8 mouse cellular contexts compared by ENCODE assay signal in genomic region chr17:32891239-32892180, GRCm38 (mm10). TPM values are rescaled to one million over a fixed set of nuclear protein-coding genes. Genes with fewer than 3 reads are reported as not detected.
DNase-seq lines count a peak whose midpoint lies in the region; ATAC-seq and TF ChIP-seq lines count a peak whose summit lies in the region.

Gene Zfp870, minus strand, starts transcription at chr17:32891642.

- TF ChIP-seq CTCF in kidney, postnatal 0 days (IDR thresholded peaks at IDR 0.05; ENCODE audit: low read depth) = peak; percentile 62

- H3K4me3 ChIP-seq in heart, embryonic 12.5 days = peak within 1 kb of the TSS; percentile 80
- H3K4me3 ChIP-seq in kidney, postnatal 0 days (replicated peaks; ENCODE audit: low read depth, low read length) = peak within 1 kb of the TSS; percentile 75
- H3K4me3 ChIP-seq in liver, embryonic 11.5 days (ENCODE audit: low read depth, low read length) = peak within 1 kb of the TSS; percentile 85
- H3K4me3 ChIP-seq in stomach, embryonic 14.5 days (ENCODE audit: low read depth, low read length) = peak within 1 kb of the TSS; percentile 42

- H3K9ac ChIP-seq in heart, embryonic 12.5 days = peak within 1 kb of the TSS; percentile 87
- peak within 1 kb of the TSS; percentile 86 for H3K9ac ChIP-seq in kidney, postnatal 0 days (ENCODE audit: low read depth, low read length)
- H3K9ac ChIP-seq in liver, embryonic 11.5 days (ENCODE audit: low read depth, low read length) = peak within 1 kb of the TSS; percentile 86
- peak within 1 kb of the TSS; percentile 39 for H3K9ac ChIP-seq in stomach, embryonic 14.5 days (replicated peaks; ENCODE audit: low read depth, low read length)

- peak; percentile 94 for ATAC-seq in erythroid progenitor cell, adult 5-6 weeks (replicated peaks; ENCODE audit: low FRiP score, poor library complexity, severe bottlenecking)
- peak; percentile 98 for ATAC-seq in heart, embryonic 12.5 days (ENCODE audit: insufficient number of reproducible peaks, low FRiP score)
- ATAC-seq in kidney, postnatal 0 days (replicated peaks; ENCODE audit: low FRiP score, low read depth) = peak; percentile 97
- peak; percentile 96 for ATAC-seq in liver, embryonic 11.5 days (replicated peaks; ENCODE audit: low FRiP score)
- ATAC-seq in stomach, embryonic 14.5 days (ENCODE audit: insufficient number of reproducible peaks, insufficient read depth, low FRiP score, low read depth) = peak; percentile 98

- H3K27ac ChIP-seq in heart, embryonic 12.5 days (ENCODE audit: poor library complexity, severe bottlenecking) = peak within 1 kb of the TSS; percentile 81
- H3K27ac ChIP-seq in kidney, postnatal 0 days = peak within 1 kb of the TSS; percentile 89
- H3K27ac ChIP-seq in liver, embryonic 11.5 days (ENCODE audit: low read depth, low read length) = peak within 1 kb of the TSS; percentile 43; the same call in 1 of the 2 replicates
- peak within 1 kb of the TSS; percentile 29; the same call in 1 of the 2 replicates for H3K27ac ChIP-seq in stomach, embryonic 14.5 days (ENCODE audit: low read length)

- H3K9me3 ChIP-seq in heart, embryonic 12.5 days (replicated peaks) = no peaks in the 10 kb centered on the region
- no peaks in the 10 kb centered on the region for H3K9me3 ChIP-seq in kidney, postnatal 0 days (replicated peaks; ENCODE audit: low read length)
- no peaks in the 10 kb centered on the region for H3K9me3 ChIP-seq in liver, embryonic 11.5 days (ENCODE audit: control insufficient read depth, low read length)
- H3K9me3 ChIP-seq in stomach, embryonic 14.5 days (ENCODE audit: control insufficient read depth, low read depth, low read length) = no peaks in the 10 kb centered on the region

- 13% methylated on average over 33 of the region's 33 CpGs for WGBS in heart, embryonic 12.5 days
- WGBS in kidney, postnatal 0 days = 13% methylated on average over 32 of the region's 33 CpGs
- 14% methylated on average over 33 of the region's 33 CpGs for WGBS in liver, embryonic 11.5 days
- WGBS in stomach, embryonic 14.5 days = 12% methylated on average over 33 of the region's 33 CpGs

- H3K36me3 ChIP-seq in heart, embryonic 12.5 days = no peaks in the 10 kb centered on the region
- no peaks in the 10 kb centered on the region for H3K36me3 ChIP-seq in kidney, postnatal 0 days (ENCODE audit: insufficient read depth, low read length)
- no peaks in the 10 kb centered on the region for H3K36me3 ChIP-seq in liver, embryonic 11.5 days (ENCODE audit: control insufficient read depth, insufficient read depth, low read length)
- no peaks in the 10 kb centered on the region for H3K36me3 ChIP-seq in stomach, embryonic 14.5 days (ENCODE audit: control insufficient read depth, insufficient read depth, low read length)

- peak within 1 kb of the TSS; percentile 88 for H3K4me2 ChIP-seq in heart, embryonic 12.5 days
- peak within 1 kb of the TSS; percentile 76 for H3K4me2 ChIP-seq in kidney, postnatal 0 days (ENCODE audit: low read length)
- H3K4me2 ChIP-seq in liver, embryonic 11.5 days = peak within 1 kb of the TSS; percentile 83
- H3K4me2 ChIP-seq in stomach, embryonic 14.5 days (replicated peaks; ENCODE audit: low read depth, low read length) = peak within 1 kb of the TSS; percentile 56

- peaks cover 13% of the 10 kb centered on the region for H3K4me1 ChIP-seq in heart, embryonic 12.5 days (replicated peaks)
- peaks cover 6% of the 10 kb centered on the region for H3K4me1 ChIP-seq in kidney, postnatal 0 days (replicated peaks; ENCODE audit: insufficient read depth, low read length)
- peaks cover 9% of the 10 kb centered on the region for H3K4me1 ChIP-seq in liver, embryonic 11.5 days (replicated peaks; ENCODE audit: control insufficient read depth, insufficient read depth, low read length)
- peaks cover 6% of the 10 kb centered on the region; the same call in 1 of the 2 replicates for H3K4me1 ChIP-seq in stomach, embryonic 14.5 days (ENCODE audit: control insufficient read depth, insufficient read depth, low read length)

- DNase-seq in B cell, adult 2 months = peak; percentile 83 to 84
- DNase-seq in brain, embryonic 18.5 days (ENCODE audit: low read depth, low spot score) = peak; percentile 86
- peak; percentile 97 for DNase-seq in kidney, postnatal 0 days (ENCODE audit: low spot score)
- peak; percentile 80 for DNase-seq in liver, embryonic 11.5 days (ENCODE audit: low spot score)
- DNase-seq in naive thymus-derived CD4-positive, alpha-beta T cell, adult 2 months (ENCODE audit: low read depth) = peak; percentile 79

- no peaks in the 10 kb centered on the region for H3K27me3 ChIP-seq in heart, embryonic 12.5 days (replicated peaks)
- no peaks in the 10 kb centered on the region for H3K27me3 ChIP-seq in kidney, postnatal 0 days (ENCODE audit: insufficient read depth, low read length)
- H3K27me3 ChIP-seq in liver, embryonic 11.5 days (replicated peaks; ENCODE audit: control insufficient read depth, insufficient read depth, low read length) = no peaks in the 10 kb centered on the region
- no peaks in the 10 kb centered on the region for H3K27me3 ChIP-seq in stomach, embryonic 14.5 days (ENCODE audit: control insufficient read depth, insufficient read depth, low read length)

RNA-seq across cellular contexts. Expression of gene Zfp870, which starts in this region (rescaled TPM):
- 0.84 and 1.1 TPM in 2 replicates for total RNA-seq in erythroid progenitor cell, adult 5-6 weeks (2015; ENCODE audit: low replicate concordance)
- 0.64 and 0.83 TPM in 2 replicates for total RNA-seq in erythroid progenitor cell, adult 5-6 weeks (2017; ENCODE audit: low replicate concordance)
- 5.3 and 6.2 TPM in 2 replicates for polyA plus RNA-seq in heart, embryonic 12.5 days (2016; fragmentation: Nextera tagmentation; extraction: Ambion mirVana)
- 6.9 and 7.5 TPM in 2 replicates for polyA plus RNA-seq in kidney, postnatal 0 days (2015; fragmentation: Nextera tagmentation; extraction: Ambion mirVana)
- polyA plus RNA-seq in liver, embryonic 11.5 days (2014; fragmentation: Nextera tagmentation; extraction: Ambion mirVana) = 2.6 and 4.8 TPM in 2 replicates
- polyA plus RNA-seq in stomach, embryonic 14.5 days (2014; fragmentation: Nextera tagmentation; extraction: Ambion mirVana) = 6.0 and 8.7 TPM in 2 replicates

Comparison
In these comparisons a context has a peak if more than half of its experiments do, and no peak if none do; other contexts are left out.
1. Peak in every context shown above with its lines: DNase-seq, ATAC-seq, H3K4me3 ChIP-seq and H3K27ac ChIP-seq.
2. H3K27ac ChIP-seq: peak in every context shown above with its lines; median percentile 89 in kidney, postnatal 0 days; 81 in heart, embryonic 12.5 days; 43 in liver, embryonic 11.5 days; 29 in stomach, embryonic 14.5 days.